Mouse (Mus musculus): ENCODE results near the gene Nol4l.

Nol4l gene

GRCm38 (mm10) chr2:153478583-153478982 lies 51.2 kb downstream of the Nol4l start:
- DNase-seq = peak; percentile 80

- no peak for DNase-seq
These were observed 54.4 kb downstream of the Nol4l start for GRCm38 (mm10) chr2:153475114-153476112.

- DNase-seq = no peak
These were observed 58.8 kb downstream of the Nol4l start for GRCm38 (mm10) chr2:153470983-153471382.

- DNase-seq = no peak
These were observed 60.0 kb downstream of the Nol4l start for GRCm38 (mm10) chr2:153469764-153470163.

- no peak for DNase-seq
These were observed 60.5 kb downstream of the Nol4l start for GRCm38 (mm10) chr2:153469317-153469716.

- no peak for DNase-seq
These were observed 62.4 kb downstream of the Nol4l start for GRCm38 (mm10) chr2:153467372-153467771.

- DNase-seq = no peak
These were observed 66.5 kb downstream of the Nol4l start for GRCm38 (mm10) chr2:153463257-153463656.

GRCm38 (mm10) chr2:153458022-153458441 lies 71.7 kb downstream of the Nol4l start:
- no peak for DNase-seq

- DNase-seq = no peak
These were observed 72.3 kb downstream of the Nol4l start for GRCm38 (mm10) chr2:153457467-153457866.

- no peak for DNase-seq
These were observed 74.8 kb downstream of the Nol4l start for GRCm38 (mm10) chr2:153454841-153455506.

- DNase-seq = peak; percentile 85
These were observed 75.6 kb downstream of the Nol4l start for GRCm38 (mm10) chr2:153453961-153454759.

- DNase-seq = no peak
These were observed 81.3 kb downstream of the Nol4l start for GRCm38 (mm10) chr2:153448519-153448918.

GRCm38 (mm10) chr2:153447719-153448118 lies 82.1 kb downstream of the Nol4l start:
- DNase-seq = no peak

GRCm38 (mm10) chr2:153446476-153446875 lies 83.3 kb downstream of the Nol4l start:
- DNase-seq = peak; percentile 29

GRCm38 (mm10) chr2:153446017-153446408 lies 83.8 kb downstream of the Nol4l start:
- peak; percentile 85 for DNase-seq

GRCm38 (mm10) chr2:153445137-153446016 lies 84.4 kb downstream of the Nol4l start:
- no peak for DNase-seq

GRCm38 (mm10) chr2:153444254-153445136 lies 85.3 kb downstream of the Nol4l start:
- DNase-seq = no peak

- DNase-seq = peak; percentile 27
These were observed 86.1 kb downstream of the Nol4l start for GRCm38 (mm10) chr2:153443434-153444240.

GRCm38 (mm10) chr2:153442720-153443119 lies 87.1 kb downstream of the Nol4l start:
- DNase-seq = no peak

- DNase-seq = no peak
These were observed 88.5 kb downstream of the Nol4l start for GRCm38 (mm10) chr2:153441228-153441627.
